Mouse (Mus musculus) CH12.LX (cell line): ENCODE measurements around the gene Cmss1. TPM values are rescaled to one million over a fixed set of nuclear protein-coding genes. Genes with fewer than 3 reads are reported as not detected.
A peak's percentile ranks its signal among the peaks of the same experiment; 100 is the strongest.

ENCODE experiments used
- DNase-seq: peaks from one replicate; pipeline ENCODE4 v3.0.0-alpha.2; 2013; ENCODE audit errors: extremely low read depth
- H3K27ac ChIP-seq: 2 replicates; pipeline ENCODE4 v1.5.1; 2012; ENCODE audit warnings: low read depth, mild to moderate bottlenecking, control low read depth, moderate library complexity; ENCODE audit not compliant: insufficient read depth
- H3K27me3 ChIP-seq: replicated peaks from 2 replicates; pipeline ENCODE3; 2012; ENCODE audit warnings: inconsistent platforms
- H3K36me3 ChIP-seq, 2 experiments: replicated peaks in 1 of 2; 2 replicates each; pipeline versions ENCODE3 to v1.6.1; 2012; ENCODE audit warnings: inconsistent platforms in 1 of 2, low read length in 1 of 2, mild to moderate bottlenecking in 1 of 2, mixed read lengths in 1 of 2, moderate library complexity in 1 of 2; ENCODE audit not compliant: control insufficient read depth in 1 of 2, insufficient read depth in 1 of 2
- H3K4me1 ChIP-seq, 2 experiments: 2 replicates each; pipeline ENCODE4 v1.6.1; 2012; ENCODE audit warnings: inconsistent platforms in 1 of 2, moderate library complexity in 1 of 2; ENCODE audit not compliant: insufficient read depth in 2 of 2, control insufficient read depth in 1 of 2
- H3K4me2 ChIP-seq: 2 replicates; pipeline ENCODE4 v1.6.1; 2012; ENCODE audit warnings: low read depth, mild to moderate bottlenecking, control low read depth; ENCODE audit not compliant: poor library complexity, insufficient read depth, severe bottlenecking
- H3K4me3 ChIP-seq, 3 experiments: fragments of 150-350 bp in 1 of 3; sonication (generic) in 1 of 3; replicated peaks in 1 of 3; 2 replicates each; pipeline versions ENCODE3 to v1.5.1; 2011 to 2012; ENCODE audit warnings: low read depth in 2 of 3, low read length in 2 of 3, mild to moderate bottlenecking in 2 of 3, moderate library complexity in 2 of 3, control low read depth in 1 of 3, improper control_type of control experiment in 1 of 3, inconsistent platforms in 1 of 3, mixed read lengths in 1 of 3; ENCODE audit not compliant: poor library complexity in 1 of 3
- H3K79me2 ChIP-seq: replicated peaks from 2 replicates; pipeline ENCODE4 v1.6.1; 2012; ENCODE audit warnings: mild to moderate bottlenecking, moderate library complexity; ENCODE audit not compliant: control insufficient read depth, poor library complexity, insufficient read depth, severe bottlenecking; ENCODE audit errors: extremely low read depth
- H3K9ac ChIP-seq: 2 replicates; pipeline ENCODE4 v1.6.1; 2012; ENCODE audit warnings: low read depth, mild to moderate bottlenecking, control low read depth, moderate library complexity; ENCODE audit not compliant: insufficient read depth
- H3K9me3 ChIP-seq: replicated peaks from 2 replicates; pipeline ENCODE3; 2012; ENCODE audit warnings: low read length, inconsistent platforms, mixed read lengths
- BHLHE40 ChIP-seq: IDR thresholded peaks from 2 replicates; pipeline ENCODE4 v1.6.1; 2011; ENCODE audit warnings: mild to moderate bottlenecking, low read depth, low read length, improper control_type of control experiment
- CHD1 ChIP-seq: IDR thresholded peaks from 2 replicates; pipeline ENCODE4 v1.6.1; 2012; ENCODE audit warnings: low read depth, low read length, improper control_type of control experiment, inconsistent platforms
- CHD2 ChIP-seq: IDR thresholded peaks from 2 replicates; pipeline ENCODE4 v1.6.1; 2011; ENCODE audit warnings: low read length, improper control_type of control experiment
- CTCF ChIP-seq, 2 experiments: IDR thresholded peaks in 1 of 2; conservative IDR thresholded peaks in 1 of 2; 2 replicates each; pipeline ENCODE4 v1.5.1; 2011 to 2012; ENCODE audit warnings: low read depth in 2 of 2, low read length in 2 of 2, improper control_type of control experiment in 1 of 2, inconsistent platforms in 1 of 2, mild to moderate bottlenecking in 1 of 2, moderate library complexity in 1 of 2
- E2F4 ChIP-seq: IDR thresholded peaks from 2 replicates; pipeline ENCODE4 v1.6.1; 2011; ENCODE audit warnings: low read depth, low read length, improper control_type of control experiment; ENCODE audit not compliant: insufficient replicate concordance
- ELF1 ChIP-seq: IDR thresholded peaks from 2 replicates; pipeline ENCODE4 v1.6.1; 2014; ENCODE audit warnings: low read depth, mild to moderate bottlenecking, inconsistent platforms, low read length, improper control_type of control experiment
- EP300 ChIP-seq: IDR thresholded peaks from 2 replicates; pipeline ENCODE4 v1.6.1; 2011; ENCODE audit warnings: low read length, improper control_type of control experiment
- ETS1 ChIP-seq: conservative IDR thresholded peaks from 2 replicates; pipeline ENCODE4 v1.6.1; 2012; ENCODE audit warnings: low read depth, mild to moderate bottlenecking, inconsistent platforms, low read length, improper control_type of control experiment, moderate library complexity
- GABPA ChIP-seq: IDR thresholded peaks from 2 replicates; pipeline ENCODE4 v1.6.1; 2012; ENCODE audit warnings: low read depth, low read length, improper control_type of control experiment, inconsistent platforms; ENCODE audit not compliant: insufficient replicate concordance
- HCFC1 ChIP-seq: IDR thresholded peaks from 2 replicates; pipeline ENCODE4 v1.6.1; 2012; ENCODE audit warnings: low read depth, mild to moderate bottlenecking, inconsistent platforms, low read length, improper control_type of control experiment
- IRF4 ChIP-seq: IDR thresholded peaks from 2 replicates; pipeline ENCODE4 v1.6.1; 2014; ENCODE audit warnings: low read depth, mild to moderate bottlenecking, inconsistent platforms, low read length, improper control_type of control experiment
- JUN ChIP-seq: IDR thresholded peaks from 2 replicates; pipeline ENCODE4 v1.6.1; 2011; ENCODE audit warnings: low read depth, mild to moderate bottlenecking, low read length, improper control_type of control experiment, moderate library complexity; ENCODE audit not compliant: insufficient read depth
- JUND ChIP-seq: conservative IDR thresholded peaks from 2 replicates; pipeline ENCODE4 v1.6.1; 2011; ENCODE audit warnings: low read depth, low read length, improper control_type of control experiment
- KAT2A ChIP-seq: IDR thresholded peaks from 2 replicates; pipeline ENCODE4 v1.6.1; 2012; ENCODE audit warnings: low read length, improper control_type of control experiment, inconsistent platforms; ENCODE audit not compliant: insufficient replicate concordance
- MAFK ChIP-seq: IDR thresholded peaks from 2 replicates; pipeline ENCODE4 v1.6.1; 2011; ENCODE audit warnings: low read length, improper control_type of control experiment; ENCODE audit not compliant: insufficient replicate concordance
- MAX ChIP-seq: IDR thresholded peaks from 2 replicates; pipeline ENCODE4 v1.6.1; 2011; ENCODE audit warnings: low read length, improper control_type of control experiment
- MAZ ChIP-seq: IDR thresholded peaks from 2 replicates; pipeline ENCODE4 v1.6.1; 2012; ENCODE audit warnings: low read depth, mild to moderate bottlenecking, inconsistent platforms, low read length, improper control_type of control experiment, moderate library complexity
- MEF2A ChIP-seq: IDR thresholded peaks from 2 replicates; pipeline ENCODE4 v1.6.1; 2014; ENCODE audit warnings: low read depth, mild to moderate bottlenecking, inconsistent platforms, low read length, improper control_type of control experiment, borderline replicate concordance
- MXI1 ChIP-seq: IDR thresholded peaks from 2 replicates; pipeline ENCODE4 v1.6.1; 2011; ENCODE audit warnings: mild to moderate bottlenecking, low read depth, low read length, improper control_type of control experiment
- MYC ChIP-seq: IDR thresholded peaks from 2 replicates; pipeline ENCODE4 v1.6.1; 2011; ENCODE audit warnings: low read depth, mild to moderate bottlenecking, improper control_type of control experiment, low read length
- NELFE ChIP-seq: IDR thresholded peaks from 2 replicates; pipeline ENCODE4 v1.6.1; 2011; ENCODE audit warnings: low read depth, low read length, improper control_type of control experiment
- NRF1 ChIP-seq: IDR thresholded peaks from 2 replicates; pipeline ENCODE4 v1.6.1; 2014; ENCODE audit warnings: low read depth, mild to moderate bottlenecking, inconsistent platforms, low read length, improper control_type of control experiment, moderate library complexity
- PAX5 ChIP-seq: IDR thresholded peaks from 2 replicates; pipeline ENCODE4 v1.6.1; 2012; ENCODE audit warnings: low read length, inconsistent platforms, mixed read lengths
- POLR2A ChIP-seq: IDR thresholded peaks from 2 replicates; pipeline ENCODE4 v1.6.1; 2011; ENCODE audit warnings: low read depth, mild to moderate bottlenecking, improper control_type of control experiment, low read length
- POLR2AphosphoS2 ChIP-seq: IDR thresholded peaks from 2 replicates; pipeline ENCODE4 v1.6.1; 2011; ENCODE audit warnings: low read depth, low read length, improper control_type of control experiment
- RAD21 ChIP-seq: IDR thresholded peaks from 2 replicates; pipeline ENCODE4 v1.6.1; 2011; ENCODE audit warnings: low read depth, mild to moderate bottlenecking, low read length, improper control_type of control experiment, moderate library complexity
- RCOR1 ChIP-seq: conservative IDR thresholded peaks from 2 replicates; pipeline ENCODE4 v1.6.1; 2012; ENCODE audit warnings: low read depth, mild to moderate bottlenecking, inconsistent platforms, low read length, improper control_type of control experiment
- SIN3A ChIP-seq: IDR thresholded peaks from 2 replicates; pipeline ENCODE4 v1.6.1; 2012; ENCODE audit warnings: low read length, improper control_type of control experiment, inconsistent platforms
- SMC3 ChIP-seq: IDR thresholded peaks from 2 replicates; pipeline ENCODE4 v1.6.1; 2011; ENCODE audit warnings: low read depth, low read length, improper control_type of control experiment
- TBP ChIP-seq: conservative IDR thresholded peaks from 2 replicates; pipeline ENCODE4 v1.6.1; 2011; ENCODE audit warnings: low read depth, low read length, improper control_type of control experiment
- TCF12 ChIP-seq: IDR thresholded peaks from 2 replicates; pipeline ENCODE4 v1.6.1; 2014; ENCODE audit warnings: low read depth, mild to moderate bottlenecking, inconsistent platforms, low read length, improper control_type of control experiment
- UBTF ChIP-seq: IDR thresholded peaks from 2 replicates; pipeline ENCODE4 v1.6.1; 2012; ENCODE audit warnings: low read depth, mild to moderate bottlenecking, inconsistent platforms, low read length, improper control_type of control experiment, moderate library complexity
- USF1 ChIP-seq: IDR thresholded peaks from 2 replicates; pipeline ENCODE4 v1.6.1; 2014; ENCODE audit warnings: low read depth, mild to moderate bottlenecking, inconsistent platforms, low read length, improper control_type of control experiment
- USF2 ChIP-seq: conservative IDR thresholded peaks from 2 replicates; pipeline ENCODE4 v1.6.1; 2011; ENCODE audit warnings: low read depth, low read length, improper control_type of control experiment
- ZC3H11A ChIP-seq: IDR thresholded peaks from 2 replicates; pipeline ENCODE4 v1.6.1; 2012; ENCODE audit warnings: low read depth, mild to moderate bottlenecking, inconsistent platforms, low read length, improper control_type of control experiment
- ZKSCAN1 ChIP-seq: IDR thresholded peaks from 2 replicates; pipeline ENCODE4 v1.6.1; 2012; ENCODE audit warnings: low read depth, inconsistent platforms, low read length, improper control_type of control experiment, borderline replicate concordance
- ZMIZ1 ChIP-seq: IDR thresholded peaks from 2 replicates; pipeline ENCODE4 v1.6.1; 2012; ENCODE audit warnings: low read depth, mild to moderate bottlenecking, inconsistent platforms, low read length, improper control_type of control experiment
- ZNF384 ChIP-seq: IDR thresholded peaks from 2 replicates; pipeline ENCODE4 v1.6.1; 2012; ENCODE audit warnings: low read depth, low read length, improper control_type of control experiment, inconsistent platforms
- dilution Hi-C: fragments of 300-500 bp; cut with MboI; formaldehyde crosslinking; loops from 2 replicates; pipeline ENCODE4 v1.14.3; 2020; ENCODE audit warnings: low sequenced_read_pairs; ENCODE audit not compliant: extremely low pct_unique_long_range_greater_than_20kb, extremely low pct_ligation_motif_present
- in situ Hi-C: fragments of 300-500 bp; cut with MboI; formaldehyde crosslinking; loops from 3 replicates; pipeline ENCODE4 v1.14.3; 2019; ENCODE audit warnings: low sequenced_read_pairs, low pct_ligation_motif_present, low pct_unique_long_range_greater_than_20kb, mixed read lengths
- polyA plus RNA-seq: library from polyadenylated mRNA; unstranded; fragments of >175 nt; gene quantifications from 2 replicates; pipeline ENCODE4 v1.2.1, GENCODE M21; 2012; ENCODE audit warnings: low read depth; ENCODE audit not compliant: insufficient read length
- total RNA-seq, 2 experiments: library from RNA; depleted of rRNA; stranded (reverse); fragments of 300-350 nt in 1 of 2; fragments of >200 nt in 1 of 2; gene quantifications; 2 replicates each; pipeline ENCODE4 v1.2.3; 2012 to 2014

Gene Cmss1
- total and polyA plus RNA-seq, 3 experiments, result 94.7 to 107 (median 103) TPM

GRCm38 (mm10) chr16:57393161-57393560, 213.5 kb downstream of the Cmss1 start:
- Histone ChIP-seq H3K27me3 (no peaks in the 10 kb centered on the region), H3K4me1 (peaks cover 5 to 54% of the 10 kb centered on the region in 2 experiments; a peak in 3 of 4 replicates), H3K36me3 (peaks cover 0 to 10% of the 10 kb centered on the region in 2 experiments), H3K27ac (peak overlapping the region; percentile 10; the same call in 1 of the 2 replicates)
- dilution Hi-C loops, result no loop called here
- in situ Hi-C loops, result loop anchor here (10.0 to 25.0 kb wide), 3 partner anchors 88 to 281 kb away; partner anchors contain the start of gene Tomm70a
- peak; percentile 89 for DNase-seq
- peak; percentile 87 for TF ChIP-seq ELF1
- TF ChIP-seq ZMIZ1, result no peak
- TF ChIP-seq NRF1, result no peak
- peak; percentile 99 for TF ChIP-seq MEF2A
- no peak for TF ChIP-seq CHD1
- TF ChIP-seq CTCF (conservative IDR thresholded peaks at IDR 0.05 in 1 of 2, IDR thresholded peaks at IDR 0.05 in 1 of 2; ENCODE audit: low read depth in 2 of 2, low read length in 2 of 2), result no peak
- peak; percentile 11; the same call in 1 of the 2 replicates for TF ChIP-seq SMC3
- peak; percentile 54 for TF ChIP-seq HCFC1
- no peak for TF ChIP-seq NELFE
- peak; percentile 71 for TF ChIP-seq BHLHE40
- peak; percentile 83 for TF ChIP-seq CHD2
- peak; percentile 82 for TF ChIP-seq EP300
- TF ChIP-seq USF1, result no peak
- no peak for TF ChIP-seq MYC
- TF ChIP-seq SIN3A, result peak; percentile 79
- peak; percentile 100 for TF ChIP-seq ETS1
- TF ChIP-seq POLR2AphosphoS2, result no peak
- TF ChIP-seq ZC3H11A, result no peak
- TF ChIP-seq GABPA, result no peak
- no peak for TF ChIP-seq ZKSCAN1
- TF ChIP-seq TBP, result no peak
- TF ChIP-seq TCF12, result peak; percentile 65
- TF ChIP-seq MAX, result peak; percentile 64
- peak; percentile 87 for TF ChIP-seq IRF4
- TF ChIP-seq ZNF384, result no peak
- peak; percentile 57; the same call in 1 of the 2 replicates for TF ChIP-seq UBTF
- TF ChIP-seq JUND, result peak; percentile 88
- no peak for TF ChIP-seq PAX5
- no peak for TF ChIP-seq USF2
- TF ChIP-seq MXI1, result peak; percentile 31; the same call in 1 of the 2 replicates
- TF ChIP-seq RCOR1, result peak; percentile 44; the same call in 1 of the 2 replicates
- peak; percentile 63; the same call in 1 of the 2 replicates for TF ChIP-seq MAZ
- peak; percentile 48 for TF ChIP-seq POLR2A
- no peak for TF ChIP-seq KAT2A
- no peak for TF ChIP-seq E2F4
- TF ChIP-seq RAD21, result peak; percentile 9
- TF ChIP-seq MAFK, result 0 out of 2 replicates have a peak, but pooled peaks have one; percentile 52
- TF ChIP-seq JUN, result peak; percentile 95
- TF ChIP-seq, all 38 proteins: peak for 21
- H3K79me2 ChIP-seq, result no peaks in the 10 kb centered on the region
- peak overlapping the region; percentile 56 for H3K4me2 ChIP-seq
- H3K9me3 ChIP-seq, result no peaks in the 10 kb centered on the region
- peak overlapping the region in 1 of 3 experiments; percentile 14 for H3K4me3 ChIP-seq
- H3K9ac ChIP-seq, result peak overlapping the region; percentile 27; the same call in 1 of the 2 replicates
